Mouse (Mus musculus) lung, adult 10 weeks (tissue): Measurements from ENCODE around the gene Tmem179b. TPM values are rescaled to one million over a fixed set of nuclear protein-coding genes. Genes with fewer than 3 reads are reported as not detected.

Experiments used
- polyA plus RNA-seq: library from polyadenylated mRNA; stranded (reverse); fragments of 350-450 nt; fragmentation: Illumina TruSeq; extraction: RNeasy Lipid Tissue Mini Kit (QIAGEN cat#74804); gene quantifications from one replicate; pipeline ENCODE4 v1.2.3, GENCODE M21; 2014; ENCODE audit warnings: low read depth, low replicate concordance; ENCODE audit not compliant: insufficient read depth

Tmem179b gene
- 59.3 TPM for polyA plus RNA-seq

DNA sequence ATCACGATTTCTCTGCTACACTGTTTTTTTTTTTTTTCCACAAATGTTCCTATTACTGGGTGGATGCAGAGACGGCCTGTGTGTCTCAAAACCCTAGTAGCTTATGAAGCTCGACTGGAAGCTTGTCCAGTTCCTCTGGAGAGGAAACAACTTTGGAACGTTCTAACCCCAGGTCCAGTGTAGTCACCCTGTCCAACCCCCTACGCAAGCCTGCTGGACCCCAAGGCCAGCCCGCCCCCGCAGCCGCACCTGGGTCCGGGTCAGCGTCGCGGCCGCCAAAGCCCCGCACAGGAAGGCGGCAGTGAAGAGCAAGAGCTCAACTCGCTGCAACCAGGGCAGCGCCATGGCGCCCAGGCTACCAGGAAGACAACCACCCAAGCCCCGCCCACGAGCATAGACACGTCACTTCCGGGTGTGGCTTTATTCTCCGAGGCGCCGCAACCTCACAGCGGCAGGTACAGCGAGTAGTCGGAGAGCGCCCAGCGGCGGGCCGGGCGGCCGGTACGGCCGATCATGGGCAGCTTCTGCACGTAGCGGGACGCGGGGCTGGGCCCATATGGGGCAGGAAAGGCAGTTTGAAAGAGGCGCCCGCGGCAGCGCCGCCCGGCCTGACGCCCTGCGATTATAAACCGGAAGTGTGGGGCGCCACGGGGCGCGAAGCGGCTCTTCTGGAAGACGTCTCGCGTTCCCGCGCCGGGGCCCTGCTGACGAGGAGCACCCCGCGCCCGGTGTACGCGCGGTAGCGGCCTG lies at the start of gene Tmem179b:
Tmem179b (minus strand) TSS at position 382 of the 750 bp plus-strand sequence.

DNA sequence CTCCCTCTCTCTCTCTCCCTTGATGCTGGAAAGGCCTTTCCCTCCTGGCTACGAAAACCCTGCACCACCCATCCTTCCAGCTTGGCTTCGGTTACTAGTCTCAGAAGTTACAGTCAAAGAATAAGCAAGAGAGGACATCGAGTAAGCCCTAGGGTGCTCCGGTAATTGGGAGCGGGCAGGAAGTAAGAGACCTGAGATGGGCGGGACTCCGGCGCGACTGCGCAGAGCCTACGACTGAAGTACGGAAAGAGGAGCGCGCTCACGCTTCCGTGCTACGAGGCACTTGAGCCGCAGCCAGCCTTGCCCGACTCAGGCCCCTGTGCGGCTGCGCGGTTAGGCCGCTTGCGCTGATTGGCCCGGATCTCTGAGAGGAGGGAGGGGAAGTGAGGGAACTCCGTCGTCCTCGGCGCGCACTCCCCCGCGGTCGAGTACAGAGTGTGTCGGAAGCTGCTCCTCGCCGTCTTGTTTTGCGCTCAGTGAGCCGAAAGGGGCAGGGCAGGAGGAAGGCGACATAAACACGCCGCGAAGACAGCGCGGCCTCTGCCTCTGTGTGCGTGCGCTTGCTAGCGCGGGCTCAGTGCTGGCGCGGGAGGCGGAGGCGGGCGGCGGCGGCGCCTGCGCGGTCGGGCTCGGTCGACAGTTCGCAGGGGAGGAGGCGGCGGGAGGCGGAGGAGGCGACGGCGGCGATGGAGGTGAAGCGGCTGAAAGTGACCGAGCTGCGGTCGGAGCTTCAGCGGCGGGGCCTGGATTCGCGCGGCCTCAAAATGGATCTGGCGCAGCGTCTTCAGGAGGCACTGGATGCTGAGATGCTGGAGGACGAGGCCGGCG lies 45.5 kb upstream of the Tmem179b start, which contains the start of gene Hnrnpul2:
Hnrnpul2 (plus strand) TSS at position 415 of the 828 bp plus-strand sequence.

DNA sequence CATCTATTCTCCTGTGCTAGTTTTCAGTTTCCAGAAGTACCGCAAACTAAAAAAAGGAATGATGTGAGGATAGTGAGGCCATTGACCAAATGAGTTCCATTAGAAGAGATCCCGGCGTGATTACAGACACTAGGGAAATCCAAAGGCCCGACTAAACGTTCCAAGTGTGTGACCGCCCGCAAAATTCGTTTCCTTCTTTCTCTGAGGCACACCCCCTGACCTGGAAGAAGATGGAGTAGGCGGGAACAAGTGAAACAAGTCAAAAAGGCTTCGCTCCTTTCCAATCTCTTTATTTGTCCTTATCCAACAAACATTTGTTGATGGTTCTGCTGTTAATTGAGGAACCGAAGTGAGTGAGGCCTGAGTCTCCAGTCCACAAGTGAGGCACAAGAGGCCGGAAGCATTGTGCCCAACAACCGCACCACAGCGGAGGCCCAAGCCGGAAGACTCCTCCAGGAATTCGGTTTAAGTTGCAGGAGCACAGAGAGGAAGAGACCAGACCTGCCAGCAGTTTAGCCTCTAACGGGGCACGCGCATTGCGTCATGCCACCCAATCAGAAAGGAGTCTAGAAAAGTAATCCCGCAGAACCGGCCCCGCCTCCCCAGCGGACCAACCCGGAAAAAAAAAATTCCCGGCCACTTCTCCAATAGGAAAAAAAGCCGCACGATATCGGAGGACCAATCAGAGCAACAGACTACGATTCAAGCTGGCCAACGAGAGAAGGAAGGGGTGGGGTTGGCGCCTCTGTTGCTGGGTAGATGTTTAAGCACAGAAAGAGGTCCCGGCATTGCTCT lies 44.7 kb upstream of the Tmem179b start, which contains the start of gene Ttc9c:
Ttc9c (minus strand) TSS at position 533 of the 795 bp plus-strand sequence.

DNA sequence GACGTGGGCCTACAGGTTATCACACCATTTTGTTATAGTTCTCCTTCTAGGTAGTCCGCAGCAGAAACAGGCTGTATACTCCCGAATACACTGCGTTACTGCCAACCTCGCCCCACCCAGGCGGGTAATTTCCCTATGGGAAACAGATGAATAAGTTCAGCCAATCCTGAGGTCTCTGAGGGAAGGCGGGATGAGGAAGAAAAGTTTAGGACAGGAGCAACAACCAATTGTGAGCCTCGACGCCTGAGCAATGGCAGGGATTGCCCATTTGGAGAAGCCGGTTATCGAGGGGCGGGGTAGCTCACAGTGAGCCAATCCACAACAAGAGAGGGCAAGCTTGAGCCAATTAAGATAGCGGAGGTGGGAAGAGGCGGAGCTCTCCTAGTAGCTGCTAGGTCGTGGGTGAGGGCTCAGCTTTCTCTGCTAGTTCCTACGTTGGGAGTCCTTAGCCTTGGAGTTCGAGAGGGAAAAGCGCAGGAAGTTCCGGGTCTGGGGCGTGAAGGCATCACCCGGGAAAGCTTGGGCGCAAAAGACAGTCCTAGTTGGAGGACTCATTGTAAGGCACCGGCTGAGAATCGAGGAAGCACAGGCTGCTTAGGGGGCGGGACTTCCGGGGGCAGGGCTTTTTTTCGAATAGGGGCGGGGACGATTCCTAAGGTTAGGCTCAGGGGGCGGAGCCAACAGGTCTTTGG lies 28.0 kb upstream of the Tmem179b start, which contains the start of gene Zbtb3:
Zbtb3 (plus strand) TSS at position 426 of the 692 bp plus-strand sequence.

DNA sequence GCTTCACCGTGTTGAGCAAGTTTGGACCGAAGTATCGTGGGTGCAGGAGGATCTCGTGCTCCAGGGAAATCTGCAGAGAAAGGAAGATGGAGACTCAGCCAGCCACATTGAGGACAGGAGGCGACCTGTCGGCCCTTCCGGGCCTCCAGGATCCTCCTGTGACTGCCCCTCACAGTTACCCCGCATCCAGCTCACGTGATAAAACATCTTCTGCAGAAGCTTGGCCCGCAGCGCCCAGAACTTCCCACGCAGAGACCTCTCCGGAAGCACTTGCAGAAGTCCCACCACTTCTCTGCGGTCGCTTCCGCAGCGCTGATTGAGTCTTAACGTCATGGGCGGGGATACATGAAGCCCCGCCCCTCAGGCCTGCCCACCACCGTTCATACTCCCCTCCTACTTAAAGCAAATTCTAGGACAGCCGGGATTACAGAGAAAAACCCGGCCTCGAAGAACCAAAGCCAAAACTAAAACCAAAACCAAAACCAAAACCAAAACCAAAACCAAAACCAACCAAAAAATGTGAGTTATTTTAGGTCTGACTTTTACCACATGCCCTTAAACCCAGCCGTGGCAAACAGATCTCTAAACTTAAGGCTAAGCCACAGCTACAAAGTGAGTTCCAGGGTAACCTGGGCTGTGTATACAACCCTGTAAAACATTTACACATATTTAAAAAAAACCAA lies 24.1 kb upstream of the Tmem179b start, which contains the start of gene Polr2g:
Polr2g (minus strand) TSS at position 314 of the 683 bp plus-strand sequence.

DNA sequence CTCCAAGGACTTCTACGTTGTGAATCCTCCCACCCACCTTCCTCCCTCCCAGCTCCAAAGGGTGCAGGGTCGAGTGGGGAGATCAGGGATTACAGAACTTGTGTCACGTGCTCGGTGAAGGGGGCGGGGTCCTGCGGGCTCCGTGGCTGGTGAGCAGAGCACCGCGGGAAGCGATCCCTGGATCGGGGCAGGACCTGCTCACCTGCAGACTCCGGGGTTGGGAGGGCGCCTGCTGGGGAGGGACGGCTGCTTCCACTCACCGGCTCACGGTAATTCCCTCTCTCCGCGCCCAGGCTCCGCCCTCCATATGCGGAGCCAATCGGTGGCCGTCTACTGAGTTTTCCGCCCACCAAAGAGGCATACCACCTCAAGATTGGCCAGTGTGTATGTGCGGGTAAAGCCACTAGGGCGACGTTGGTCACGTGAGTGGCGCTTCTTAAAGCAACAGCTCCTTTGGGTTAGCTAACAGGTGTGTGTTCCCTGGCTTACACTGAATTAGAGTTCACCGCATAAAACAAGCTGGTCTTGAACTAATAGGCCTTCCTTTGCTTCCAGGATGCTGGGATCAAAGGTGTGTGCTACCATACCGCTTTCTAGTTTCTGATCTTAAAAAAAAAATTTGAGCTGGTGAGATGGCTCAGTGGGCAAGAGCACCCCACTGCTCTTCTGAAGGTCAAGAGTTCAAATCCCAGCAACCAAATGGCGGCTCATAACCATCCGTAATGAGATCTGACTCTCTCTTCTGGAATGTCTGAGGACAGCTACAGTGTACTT lies 11.9 kb upstream of the Tmem179b start, which contains the start of gene Taf6l:
Taf6l (minus strand) TSS at position 410 of the 774 bp plus-strand sequence.

DNA sequence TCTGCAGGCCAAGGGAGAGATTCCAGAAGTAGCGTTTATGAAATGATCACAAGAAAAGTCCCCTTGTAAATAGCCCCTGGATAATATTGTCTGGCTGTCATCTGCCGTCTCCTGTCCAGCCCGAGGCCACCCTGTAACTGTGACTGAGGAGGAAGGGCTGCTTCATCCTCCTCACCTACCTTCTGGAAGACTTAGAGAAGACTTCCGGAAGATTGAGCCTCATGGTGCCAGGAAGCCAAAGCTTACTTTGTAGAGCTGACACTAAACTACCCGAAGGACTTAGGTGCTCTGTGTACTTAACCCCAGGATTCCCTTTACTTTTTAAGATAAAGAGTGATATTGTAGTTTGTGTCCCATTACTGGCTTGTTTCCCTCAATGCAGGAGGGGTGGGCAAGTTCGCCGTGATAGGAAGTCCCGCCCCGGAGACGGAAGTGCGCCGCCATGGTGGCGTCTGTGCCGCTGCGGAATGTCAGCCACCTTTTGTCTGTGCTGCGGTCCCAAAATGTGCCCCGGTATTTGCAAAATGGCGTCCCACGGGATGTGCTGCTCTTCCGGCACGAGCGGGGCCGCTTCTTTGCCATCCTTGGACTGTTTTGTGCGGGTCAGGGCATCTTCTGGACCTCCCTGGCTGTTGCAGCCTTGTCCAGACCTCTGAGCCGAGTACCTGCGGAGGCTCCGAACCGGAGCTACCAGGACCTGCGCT lies 3.5 kb downstream of the Tmem179b start, which contains the start of gene Tmem223:
Tmem223 (plus strand) TSS at position 430 of the 704 bp plus-strand sequence.

DNA sequence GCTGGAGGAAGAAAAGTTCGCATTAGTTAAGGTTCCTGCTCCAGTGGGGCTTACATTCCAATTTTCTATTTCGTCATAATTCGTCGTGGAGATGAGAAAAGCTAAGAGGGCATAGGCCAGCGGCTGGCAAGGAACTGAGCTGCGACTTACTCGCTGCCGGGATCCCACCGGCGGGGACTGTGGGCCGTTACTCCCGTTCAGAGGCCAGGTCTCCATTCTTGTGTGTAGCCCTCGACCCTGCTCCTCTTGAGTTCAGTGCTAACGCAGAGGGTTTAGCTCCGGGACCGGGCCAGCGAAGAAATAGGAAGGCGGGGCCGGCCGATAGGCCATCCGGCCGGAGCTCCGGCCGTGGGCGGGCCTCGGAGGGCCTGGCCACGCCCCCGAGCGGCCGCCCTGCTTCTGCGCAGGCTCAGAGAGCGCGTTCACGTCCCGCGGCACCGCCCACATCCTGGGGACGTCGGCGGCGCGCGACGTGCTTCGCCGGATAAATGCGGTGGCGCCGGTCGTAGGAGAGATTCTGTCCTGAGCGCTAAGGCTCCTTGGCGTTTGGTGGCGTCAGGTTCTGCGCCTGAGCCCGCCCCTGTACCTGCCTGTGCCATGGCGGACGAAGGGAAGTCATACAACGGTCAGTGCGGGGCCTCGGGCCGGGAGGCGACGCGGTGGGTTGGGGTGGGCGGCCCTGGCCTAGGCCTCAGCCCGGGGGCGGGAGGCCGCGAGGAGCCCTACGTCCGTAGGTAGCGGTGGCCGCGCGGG lies 17.5 kb downstream of the Tmem179b start, which contains the start of gene Nxf1:
Nxf1 (plus strand) TSS at position 439 of the 753 bp plus-strand sequence.

DNA sequence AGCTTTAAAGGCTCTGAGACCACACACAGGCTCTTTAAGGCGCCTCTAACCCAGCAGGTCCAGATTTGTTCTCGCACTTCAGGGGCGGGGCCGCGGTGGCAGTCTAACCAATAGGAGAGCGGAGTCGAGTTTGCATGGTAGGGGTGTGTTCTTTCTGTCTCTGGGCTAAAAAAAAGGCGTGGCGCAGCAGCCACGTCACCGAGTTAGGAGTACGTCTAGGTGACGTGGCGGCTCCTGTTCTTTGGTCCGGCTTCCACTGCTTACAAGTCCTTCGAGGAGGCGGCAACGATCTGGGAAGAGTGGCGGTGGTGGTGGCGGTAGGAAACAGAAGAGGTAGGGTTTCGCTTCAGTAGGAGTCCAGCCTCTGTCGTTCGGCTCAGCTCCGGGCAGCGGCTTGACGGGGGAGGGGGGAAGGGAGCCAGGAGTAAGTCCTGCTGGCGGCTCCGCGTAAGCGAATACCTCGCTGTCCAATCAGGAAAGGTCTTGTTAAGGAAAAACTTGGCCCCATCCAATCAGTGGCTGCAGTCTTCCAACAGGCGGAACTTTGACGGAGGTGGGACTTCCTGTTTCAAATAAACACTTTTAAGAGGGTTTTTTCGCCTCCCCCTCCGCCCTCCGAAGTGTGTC lies 32.9 kb downstream of the Tmem179b start, which contains the start of gene Stx5a:
Stx5a (plus strand) TSS at position 171 of the 627 bp plus-strand sequence.

DNA sequence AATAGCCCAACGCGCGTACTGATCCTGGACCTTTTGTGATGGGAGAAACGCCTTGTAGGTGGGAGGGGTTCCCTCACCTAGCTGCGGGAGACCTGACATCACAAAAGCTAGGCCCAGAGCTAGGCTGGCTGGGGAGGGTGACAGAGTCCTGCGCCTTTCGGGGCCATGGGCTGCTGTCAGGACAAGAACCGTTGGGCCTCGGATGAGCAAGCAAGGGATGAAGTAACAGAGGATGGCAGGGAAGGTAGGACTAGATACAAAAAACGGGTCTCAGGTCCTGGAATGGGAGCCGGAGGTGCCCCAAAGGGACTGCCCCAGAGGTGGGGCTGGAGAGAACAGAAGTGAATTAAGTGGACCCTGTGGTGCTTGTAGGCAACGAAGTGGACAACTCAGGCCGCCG lies 33.7 kb downstream of the Tmem179b start, which contains the start of gene 1700092M07Rik:
1700092M07Rik (plus strand) TSS at position 116 of the 400 bp plus-strand sequence.

DNA sequence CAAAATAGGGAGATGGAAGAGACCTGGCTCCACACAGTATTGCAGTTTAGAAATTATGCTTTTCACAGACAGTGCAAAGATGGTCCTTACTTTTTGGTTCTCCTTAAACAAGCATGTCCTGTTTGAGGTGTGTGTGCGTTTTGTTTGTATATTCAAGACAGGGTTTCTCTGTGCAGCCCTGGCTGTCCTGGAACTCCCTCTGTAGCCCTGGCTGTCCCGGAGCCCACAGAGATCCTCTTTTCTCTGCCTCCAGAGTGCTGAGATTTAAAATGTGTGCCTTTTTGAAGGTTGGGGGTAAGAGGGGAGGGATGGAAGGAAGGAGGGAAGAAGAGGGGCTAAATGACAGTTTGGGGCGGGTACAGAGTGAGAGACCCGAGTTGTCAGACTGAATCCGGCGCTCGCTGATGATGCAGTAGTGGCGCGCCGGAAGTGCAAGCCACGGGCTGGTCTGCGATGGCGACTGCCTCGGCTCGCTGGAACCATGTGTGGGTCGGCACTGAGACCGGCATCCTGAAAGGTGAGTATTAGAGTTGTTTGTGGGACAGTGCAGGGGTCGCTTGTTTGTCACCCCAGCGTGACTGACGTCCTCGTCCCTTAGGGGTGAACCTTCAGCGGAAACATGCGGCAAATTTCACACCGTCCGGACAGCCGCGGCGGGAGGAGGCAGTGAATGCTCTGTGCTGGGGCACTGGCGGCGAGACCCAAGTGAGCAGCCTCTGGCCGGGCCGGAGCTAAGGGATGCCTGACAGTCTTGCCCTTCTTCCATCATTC lies 38.7 kb downstream of the Tmem179b start, which contains the start of gene Wdr74:
Wdr74 (plus strand) TSS at position 439 of the 771 bp plus-strand sequence.

DNA sequence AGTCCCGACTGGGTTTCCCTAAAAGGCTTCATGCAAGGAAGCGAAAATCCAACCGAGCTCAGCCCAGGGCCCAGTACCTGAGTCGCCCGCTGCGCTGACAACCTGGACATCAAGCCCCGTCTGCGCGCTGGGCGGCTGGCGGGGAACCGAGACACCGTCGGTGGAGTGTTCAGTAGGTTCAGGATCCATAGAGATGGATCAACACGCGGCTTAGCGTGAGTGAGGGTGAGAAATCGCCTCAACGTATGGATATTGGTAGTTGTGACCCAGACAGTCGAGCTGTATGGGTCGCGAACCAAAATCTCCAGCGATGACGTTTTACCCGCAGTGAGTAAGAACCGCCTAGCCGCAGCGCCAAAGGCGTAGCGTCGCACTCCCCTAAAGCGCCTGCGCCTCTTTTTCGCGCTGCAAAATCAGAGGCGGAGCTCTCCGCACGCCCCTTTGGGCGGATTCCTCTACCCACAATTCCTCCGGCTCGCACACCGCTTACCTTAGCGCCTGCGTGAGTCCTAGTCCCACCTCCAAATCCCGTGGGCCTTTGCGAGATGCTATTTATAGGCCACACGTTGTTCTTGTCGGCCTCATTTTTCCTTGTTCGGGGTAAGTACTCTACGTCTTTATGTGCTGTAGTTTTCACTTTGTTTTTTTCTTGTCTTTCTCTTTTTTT lies 51.2 kb downstream of the Tmem179b start, which contains the start of gene Slc3a2:
Slc3a2 (minus strand) TSS at position 463 of the 667 bp plus-strand sequence.

